Mouse (Mus musculus): Measurements from ENCODE around the gene Ccser2.
A peak's percentile ranks its signal among the peaks of the same experiment; 100 is the strongest.

The Ccser2 gene

DNA sequence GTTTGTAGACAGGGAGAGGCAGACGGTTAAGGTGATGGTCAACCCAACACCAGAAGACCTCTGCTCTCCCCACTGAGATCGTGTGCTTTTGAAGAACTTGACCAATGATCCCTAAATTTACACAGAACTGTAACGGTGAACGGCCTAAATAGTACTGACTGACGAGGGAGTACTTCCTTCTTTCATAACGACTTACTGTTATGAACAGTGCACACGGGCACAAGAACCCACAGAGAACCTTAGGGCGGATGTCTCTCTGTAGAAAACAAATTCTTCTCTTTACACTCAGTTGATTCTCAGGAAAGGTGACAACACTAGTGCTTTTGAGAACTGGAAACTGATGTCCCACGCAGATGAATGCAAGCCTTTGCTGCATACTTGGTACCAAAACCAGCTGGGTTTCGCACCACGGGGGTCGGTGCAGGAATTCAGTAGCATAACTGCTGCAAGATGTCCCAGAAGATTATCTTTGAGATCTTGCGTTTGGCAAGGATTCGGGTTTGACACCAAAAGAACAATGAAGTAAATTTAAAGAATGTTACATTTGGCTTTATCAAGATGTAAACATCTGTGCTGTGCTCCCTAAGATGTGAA, 99.7 kb downstream of the Ccser2 start:
- peak in 1 of 2 experiments; percentile 44 for DNase-seq (ENCODE audit: low spot score in 2 of 2)

DNA sequence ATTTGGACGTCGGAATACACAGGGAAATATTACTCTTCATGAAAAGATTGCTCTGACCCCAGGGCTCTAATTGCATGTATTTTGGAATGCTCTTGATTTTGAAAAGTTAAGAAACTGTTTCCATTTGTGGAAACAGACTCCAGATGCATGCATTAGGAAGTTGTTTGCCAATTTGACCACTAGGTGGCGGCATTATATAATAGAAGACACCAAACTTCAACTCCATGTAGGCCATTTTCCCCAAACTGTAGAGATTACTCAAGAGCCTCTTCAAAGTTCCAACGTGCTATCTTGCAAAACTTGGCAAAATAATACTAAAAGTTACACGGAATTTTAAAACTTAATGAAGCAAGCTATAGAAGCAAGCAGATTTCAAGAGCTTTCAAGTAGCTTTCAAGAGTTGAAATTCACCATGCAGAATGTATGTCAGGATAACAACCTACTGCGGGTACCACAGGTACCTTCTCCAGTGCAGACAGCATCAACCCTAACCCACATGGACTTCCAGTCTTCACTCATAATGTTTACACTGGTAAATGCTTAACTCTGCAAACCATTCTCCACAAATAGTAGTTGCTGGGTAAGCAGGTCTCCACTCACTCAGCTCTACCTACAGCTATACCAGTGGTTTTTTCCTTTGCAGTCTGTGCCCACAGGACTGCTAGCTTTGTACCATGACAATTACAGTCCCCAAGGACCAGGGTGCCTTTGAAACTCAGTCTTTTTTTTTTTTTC, 101.4 kb downstream of the Ccser2 start:
- DNase-seq (ENCODE audit: low spot score in 2 of 2) = peak; percentile 41 to 74

DNA sequence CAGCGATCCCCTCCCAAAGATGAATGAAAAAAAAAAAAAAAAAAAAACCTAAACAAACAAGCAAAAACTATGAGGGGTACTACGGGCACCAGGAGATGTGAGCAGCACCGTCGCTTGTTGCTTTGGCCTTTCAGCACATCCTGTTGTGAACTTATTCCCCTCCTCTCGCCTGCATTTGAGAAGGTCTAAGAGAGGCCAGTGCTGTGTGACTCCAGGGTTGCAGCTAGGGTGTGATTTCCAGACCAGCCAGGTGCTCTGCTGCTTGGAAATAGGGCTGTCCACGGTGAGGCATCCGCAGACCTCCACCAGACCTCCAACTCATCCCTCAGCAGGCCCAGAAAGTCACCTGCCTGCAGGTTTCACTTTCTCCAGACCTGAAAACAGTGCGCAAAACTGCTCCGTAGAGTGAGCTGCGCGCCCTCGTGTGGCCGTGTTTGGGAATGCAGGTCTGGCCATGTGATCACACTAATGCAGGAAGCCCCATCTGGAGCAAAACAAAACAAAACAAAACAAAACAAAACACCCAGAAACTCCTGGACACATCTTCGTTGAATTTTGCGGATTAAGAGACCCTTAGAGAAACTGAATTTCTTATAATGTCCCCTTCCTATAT, 104.6 kb downstream of the Ccser2 start:
- DNase-seq (ENCODE audit: low spot score in 2 of 2) = peak; percentile 82 to 94

DNA sequence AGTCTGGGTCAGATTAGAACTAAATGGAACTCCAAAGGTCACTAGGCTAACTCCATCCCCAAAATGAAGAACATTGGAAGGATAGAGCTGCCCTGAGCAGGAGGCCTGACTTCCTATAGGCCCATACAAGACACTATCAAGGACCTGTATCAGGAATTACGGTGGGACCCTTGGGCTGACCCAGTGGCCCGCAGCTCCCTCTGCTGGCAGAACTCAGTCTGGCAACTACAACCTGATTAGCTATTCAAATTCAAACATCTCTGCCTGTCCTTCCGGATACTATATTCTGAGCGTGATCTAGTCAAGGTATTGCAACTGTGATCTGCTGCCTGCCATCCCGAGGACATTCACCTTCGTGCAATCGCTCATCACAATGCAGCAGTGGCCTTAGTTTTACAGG, 106.2 kb downstream of the Ccser2 start:
- DNase-seq (ENCODE audit: low spot score in 2 of 2) = peak; percentile 29 to 68

DNA sequence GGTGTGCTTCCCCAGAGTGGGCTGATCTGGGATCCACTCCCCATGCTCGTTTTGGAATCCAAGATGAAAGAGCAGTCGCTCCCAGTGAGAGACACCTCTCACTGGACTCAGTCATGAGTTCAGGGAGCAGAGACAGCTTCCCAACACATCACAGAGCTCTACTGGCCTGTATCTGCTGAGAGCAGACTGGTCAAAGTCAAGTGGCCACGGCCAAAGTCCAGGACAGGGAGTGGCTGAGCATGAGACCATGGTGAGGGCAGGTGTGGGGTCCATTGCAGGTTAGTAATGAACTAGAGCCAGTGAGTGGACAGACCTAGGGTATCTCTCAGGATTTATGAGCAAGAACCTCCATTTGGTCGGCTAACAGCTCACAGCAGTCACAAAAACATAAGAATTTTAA, 109.6 kb downstream of the Ccser2 start:
- DNase-seq (ENCODE audit: low spot score in 2 of 2) = no peak

DNA sequence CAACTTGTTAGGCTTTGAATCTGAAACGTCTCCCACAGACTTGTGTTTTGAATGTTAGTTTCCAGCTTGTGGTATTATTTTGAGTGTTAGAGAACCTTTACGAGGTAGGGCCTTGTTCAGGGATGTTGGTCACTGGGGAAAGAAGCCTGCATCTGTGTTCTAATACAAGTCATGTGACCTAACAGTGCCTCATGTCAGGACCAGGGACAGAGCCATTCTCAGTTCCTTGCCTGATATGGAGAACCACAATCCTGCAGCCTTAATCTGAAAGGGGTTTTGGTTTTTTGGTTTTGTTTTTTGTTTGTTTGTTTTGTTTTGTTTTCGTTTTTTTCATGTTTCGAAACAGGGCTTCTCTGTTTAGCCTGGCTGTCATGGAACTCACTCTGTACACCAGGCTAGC, 115.6 kb downstream of the Ccser2 start:
- DNase-seq (ENCODE audit: low spot score in 2 of 2) = no peak

DNA sequence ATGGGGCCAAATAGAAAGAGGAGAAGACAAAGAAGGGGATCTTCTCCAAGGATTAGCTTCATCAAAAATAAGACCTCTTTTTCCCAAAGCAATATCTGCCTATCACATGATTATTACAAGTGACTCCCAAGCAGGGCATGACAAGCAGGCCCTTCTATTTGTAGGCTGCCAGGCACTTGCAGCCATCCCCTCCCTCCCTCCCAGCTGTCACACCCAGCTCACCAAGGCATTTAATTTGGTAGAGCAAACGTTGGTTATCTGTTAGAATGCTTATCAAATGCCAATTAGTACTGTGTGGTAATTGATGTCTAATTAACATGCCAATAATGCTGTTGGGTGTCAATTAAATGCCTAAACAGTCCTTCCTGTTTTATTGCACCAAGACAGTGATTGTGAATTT, 119.7 kb downstream of the Ccser2 start:
- no peak for DNase-seq (ENCODE audit: low spot score in 2 of 2)

Measured in spleen, postnatal 4 days (tissue).